Mouse (Mus musculus) liver, embryonic 14.5 days (tissue): ENCODE measurements around the gene Sltm. TPM values are rescaled to one million over a fixed set of nuclear protein-coding genes. Genes with fewer than 3 reads are reported as not detected.
A peak's percentile ranks its signal among the peaks of the same experiment; 100 is the strongest.

Experiments
- ATAC-seq: fragments of 200-750 bp; cut with Nextera tagmentation; 2 replicates; pipeline ENCODE4 v1.8.0; 2017; ENCODE audit warnings: moderate number of reproducible peaks, mild to moderate bottlenecking, moderate library complexity; ENCODE audit not compliant: insufficient read depth
- DNase-seq, 3 experiments: peaks; one replicate each; pipeline ENCODE4 v3.0.0-alpha.2; 2012 to 2013; ENCODE audit warnings: low read depth in 3 of 3, low spot score in 3 of 3
- H3K27ac ChIP-seq: fragments of 300-500 bp; sonication (generic); 2 replicates; pipeline ENCODE4 v1.5.1; 2014; ENCODE audit warnings: moderate library complexity, mild to moderate bottlenecking, control low read depth, inconsistent platforms
- H3K27me3 ChIP-seq: fragments of 300-500 bp; sonication (generic); 2 replicates; pipeline ENCODE4 v1.6.1; 2014; ENCODE audit warnings: mild to moderate bottlenecking, low read length, moderate library complexity; ENCODE audit not compliant: control insufficient read depth, insufficient read depth
- H3K36me3 ChIP-seq: fragments of 300-500 bp; sonication (generic); replicated peaks from 2 replicates; pipeline ENCODE4 v1.6.1; 2014; ENCODE audit warnings: low read depth; ENCODE audit not compliant: control insufficient read depth, insufficient read depth
- H3K4me1 ChIP-seq, 2 experiments: fragments of 200-500 bp in 1 of 2; fragments of 300-500 bp in 1 of 2; sonication (generic) in 1 of 2; replicated peaks; 2 replicates each; pipeline ENCODE4 v1.6.1; 2012 to 2014; ENCODE audit warnings: antibody characterized with exemption in 1 of 2, inconsistent platforms in 1 of 2, low read length in 1 of 2; ENCODE audit not compliant: control insufficient read depth in 2 of 2, insufficient read depth in 2 of 2
- H3K4me2 ChIP-seq: fragments of 300-500 bp; sonication (generic); 2 replicates; pipeline ENCODE4 v1.6.1; 2014; ENCODE audit warnings: low read depth, mild to moderate bottlenecking, control low read depth, moderate library complexity
- H3K4me3 ChIP-seq, 2 experiments: fragments of 200-500 bp in 1 of 2; fragments of 300-500 bp in 1 of 2; sonication (generic) in 1 of 2; 2 replicates each; pipeline ENCODE4 v1.5.1; 2012 to 2014; ENCODE audit warnings: low read depth in 2 of 2, low read length in 2 of 2, mild to moderate bottlenecking in 2 of 2, control low read depth in 1 of 2, inconsistent platforms in 1 of 2, moderate library complexity in 1 of 2; ENCODE audit not compliant: insufficient read depth in 1 of 2
- H3K9ac ChIP-seq: fragments of 300-500 bp; sonication (generic); replicated peaks from 2 replicates; pipeline ENCODE4 v1.6.1; 2014; ENCODE audit warnings: mild to moderate bottlenecking, control low read depth, moderate library complexity
- H3K9me3 ChIP-seq: fragments of 300-500 bp; sonication (generic); 2 replicates; pipeline ENCODE4 v1.6.1; 2016; ENCODE audit warnings: low read length, mixed read lengths; ENCODE audit not compliant: control insufficient read depth
- CTCF ChIP-seq: IDR thresholded peaks from 2 replicates; pipeline ENCODE4 v1.5.1; 2016; ENCODE audit warnings: antibody characterized with exemption, low read depth, control low read depth
- EP300 ChIP-seq: IDR thresholded peaks from 2 replicates; pipeline ENCODE4 v1.6.1; 2016; ENCODE audit warnings: antibody characterized with exemption, low read depth
- WGBS: fragments of 180-500 bp; shearing (Covaris S2); extraction: QIAGEN DNeasy Blood & Tissue Kit; methylation state at CpG from one replicate; pipeline ENCODE4 v1.1.7; 2014; ENCODE audit not compliant: insufficient replicate concordance; 5-methylcytosine and 5-hydroxymethylcytosine counted together
- polyA plus RNA-seq, 2 experiments: library from polyadenylated mRNA; depleted of rRNA in 1 of 2; stranded (reverse) in 1 of 2; unstranded in 1 of 2; fragments of >200 nt; fragmentation: Nextera tagmentation in 1 of 2; extraction: Ambion mirVana in 1 of 2; gene quantifications; 2 replicates each; pipeline versions ENCODE4 v1.2.1 to v1.2.3; 2012 to 2014

Sltm gene
- polyA plus RNA-seq, 2 experiments, result 12.7 to 17.2 TPM

- Histone ChIP-seq H3K4me2 (no peak overlapping the region), H3K4me3 (no peak overlapping the region), H3K9ac (no peak overlapping the region), H3K27ac (no peak overlapping the region), H3K9me3 (no peaks in the 10 kb centered on the region), H3K36me3 (no peaks in the 10 kb centered on the region), H3K27me3 (no peaks in the 10 kb centered on the region; the same call in 1 of the 2 replicates), H3K4me1 (peaks cover 0 to 8% of the 10 kb centered on the region in 2 experiments; a peak in 2 of 4 replicates)
- WGBS, result 49% methylated on average over 10 of the region's 10 CpGs
- TF ChIP-seq EP300 (no peak), CTCF (peak; percentile 26; the same call in 1 of the 2 replicates)
- no peak for ATAC-seq
- no peak for DNase-seq
Measured at GRCm38 (mm10) chr9:70510998-70511583, 31.5 kb upstream of the Sltm start.

GRCm38 (mm10) chr9:70511681-70512080 is 30.9 kb upstream of the Sltm start:
- H3K4me2 ChIP-seq, result no peak overlapping the region
- no peaks in the 10 kb centered on the region; the same call in 1 of the 2 replicates for H3K27me3 ChIP-seq
- no peak overlapping the region for H3K27ac ChIP-seq
- no peak for DNase-seq
- TF ChIP-seq CTCF (no peak), EP300 (no peak)
- 67% methylated on average over 7 of the region's 7 CpGs for WGBS
- H3K9me3 ChIP-seq, result no peaks in the 10 kb centered on the region
- H3K9ac ChIP-seq, result no peak overlapping the region
- no peak overlapping the region for H3K4me3 ChIP-seq
- no peaks in the 10 kb centered on the region for H3K36me3 ChIP-seq
- H3K4me1 ChIP-seq, result peaks cover 0 to 8% of the 10 kb centered on the region in 2 experiments; a peak in 2 of 4 replicates
- no peak for ATAC-seq

GRCm38 (mm10) chr9:70520651-70521050 is 21.9 kb upstream of the Sltm start:
- Histone ChIP-seq H3K27me3 (no peaks in the 10 kb centered on the region), H3K36me3 (no peaks in the 10 kb centered on the region), H3K4me1 (no peaks in the 10 kb centered on the region), H3K9me3 (no peaks in the 10 kb centered on the region), H3K27ac (no peak overlapping the region), H3K9ac (no peak overlapping the region), H3K4me3 (no peak overlapping the region), H3K4me2 (no peak overlapping the region)
- no peak for TF ChIP-seq CTCF
- no peak for TF ChIP-seq EP300
- 63% methylated on average over 3 of the region's 3 CpGs for WGBS
- ATAC-seq (no peak), DNase-seq (no peak)

GRCm38 (mm10) chr9:70523813-70524212 is 18.7 kb upstream of the Sltm start:
- TF ChIP-seq EP300, result no peak
- no peak for TF ChIP-seq CTCF
- no peak overlapping the region for H3K4me3 ChIP-seq
- H3K4me1 ChIP-seq, result no peaks in the 10 kb centered on the region
- no peak for DNase-seq
- no peak overlapping the region for H3K9ac ChIP-seq
- H3K27ac ChIP-seq, result no peak overlapping the region
- H3K4me2 ChIP-seq, result no peak overlapping the region
- no peaks in the 10 kb centered on the region for H3K9me3 ChIP-seq
- ATAC-seq, result no peak
- 69% methylated on average over 3 of the region's 3 CpGs for WGBS
- no peaks in the 10 kb centered on the region for H3K27me3 ChIP-seq
- H3K36me3 ChIP-seq, result no peaks in the 10 kb centered on the region

GRCm38 (mm10) chr9:70524366-70524765 is 18.2 kb upstream of the Sltm start:
- ATAC-seq (no peak), DNase-seq (no peak)
- TF ChIP-seq EP300, result no peak
- no peak for TF ChIP-seq CTCF
- no peak overlapping the region for H3K27ac ChIP-seq
- H3K4me3 ChIP-seq, result no peak overlapping the region
- no peak overlapping the region for H3K4me2 ChIP-seq
- no peaks in the 10 kb centered on the region for H3K4me1 ChIP-seq
- H3K27me3 ChIP-seq, result no peaks in the 10 kb centered on the region
- no peak overlapping the region for H3K9ac ChIP-seq
- 48% methylated on average over 7 of the region's 7 CpGs for WGBS
- H3K9me3 ChIP-seq, result no peaks in the 10 kb centered on the region
- H3K36me3 ChIP-seq, result no peaks in the 10 kb centered on the region
